Mouse (Mus musculus): Measurements from ENCODE around the gene Prmt2.

GRCm38 (mm10) chr10:76261447-76261846, 23.8 kb upstream of the Prmt2 start:
- no peak for TF ChIP-seq POLR2A (IDR thresholded peaks at IDR 0.05; ENCODE audit: borderline replicate concordance, extremely low read depth, insufficient read depth, insufficient read length, poor library complexity, severe bottlenecking)
- no peak for TF ChIP-seq CTCF (IDR thresholded peaks at IDR 0.05; ENCODE audit: borderline replicate concordance, extremely low read depth, insufficient read depth, insufficient read length)

All from brain, embryonic 14.5 days (tissue).